Mouse (Mus musculus): ENCODE data around the gene Ap1g1.

DNA sequence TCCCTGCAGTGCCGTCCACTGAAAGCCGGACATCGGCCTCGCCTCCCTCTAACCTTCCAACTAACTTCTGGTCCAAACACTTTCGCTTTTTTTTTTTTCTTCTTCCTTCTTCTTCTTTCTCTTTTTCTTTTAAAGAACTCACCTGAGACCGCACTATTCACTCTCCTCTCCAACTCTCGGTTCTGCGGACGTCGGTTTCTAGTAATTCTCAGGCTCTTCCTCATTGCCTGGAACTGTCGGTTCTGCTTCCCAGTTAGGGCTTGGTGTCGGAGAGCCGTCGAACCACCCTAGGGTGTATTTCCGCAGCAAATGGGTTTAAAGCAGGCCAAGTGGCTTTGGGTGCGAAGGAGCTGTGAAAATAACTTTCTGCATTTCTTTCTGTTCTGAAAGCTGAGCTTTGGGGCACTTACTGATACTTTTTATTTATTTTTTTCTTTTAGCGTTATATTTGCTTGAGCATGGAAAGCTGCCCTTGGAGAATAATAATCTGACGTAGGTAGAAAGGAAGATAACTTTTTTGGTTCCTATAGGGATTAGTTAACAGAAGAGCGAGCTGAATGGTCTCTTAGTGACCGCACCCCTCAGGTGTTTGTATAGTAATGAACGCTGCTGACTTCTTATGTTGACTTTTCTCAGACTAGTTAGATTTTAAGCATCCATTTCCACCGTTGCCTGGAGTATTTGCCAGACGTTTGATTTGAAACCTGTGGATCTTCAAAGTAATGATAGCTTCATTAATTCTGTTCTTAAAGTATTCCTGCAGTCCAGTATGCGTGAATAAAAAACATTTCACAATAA lies 1.3 kb downstream of the Ap1g1 start:
- TF ChIP-seq CTCF (IDR thresholded peaks at IDR 0.05; ENCODE audit: low read depth, low read length), result no peak
- TF ChIP-seq POLR2A (IDR thresholded peaks at IDR 0.05; ENCODE audit: borderline replicate concordance, low read depth, low read length), result no peak
